ENCODE assay signal across 14 mouse cellular contexts in the genomic region with DNA sequence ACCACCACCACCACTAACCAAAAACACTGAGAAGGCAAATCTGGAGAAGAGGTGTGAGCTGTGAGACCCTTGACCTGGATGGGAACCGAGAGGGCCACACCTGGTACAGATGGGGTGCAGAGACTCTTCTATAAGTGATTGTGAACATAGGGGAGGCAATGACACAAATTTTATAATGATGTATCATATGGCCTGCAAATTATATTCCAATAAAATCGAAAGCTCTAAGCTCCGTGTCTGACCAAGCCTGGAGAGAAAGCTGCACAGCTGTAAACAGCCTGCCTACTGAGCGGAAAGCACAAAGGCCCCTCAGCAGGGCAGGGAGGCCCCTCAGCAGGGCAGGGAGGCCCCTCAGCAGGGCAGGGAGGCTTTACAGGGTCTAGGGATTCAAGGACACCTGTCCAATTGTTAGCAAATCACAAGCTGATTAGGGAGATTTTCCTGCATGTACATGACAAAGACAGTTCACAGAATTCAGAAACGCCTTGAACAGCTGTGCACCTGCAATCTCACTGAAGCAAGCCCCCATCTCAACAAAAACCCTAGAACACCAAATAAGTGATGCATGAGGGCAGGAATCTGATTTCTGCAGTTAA. TPM values are rescaled to one million over a fixed set of nuclear protein-coding genes. Genes with fewer than 3 reads are reported as not detected.
A peak's percentile ranks its signal among the peaks of the same experiment; 100 is the strongest.
DNase-seq lines count a peak whose midpoint lies in the region; ATAC-seq lines count a peak whose summit lies in the region.
"Had no signal": no experiment of that assay in that cellular context is flagged by ENCODE, and none has a peak within 500 bp of the region (broad histone marks: within the 10 kb centered on the region; RNA-seq: fewer than 3 reads in every experiment).

No protein-coding gene starts in this region.

- no peaks in the 10 kb centered on the region for H3K27me3 ChIP-seq in heart, embryonic 16.5 days (ENCODE audit: control insufficient read depth, insufficient read depth, low read length)
- H3K27me3 ChIP-seq in hindbrain, embryonic 10.5 days (ENCODE audit: insufficient read depth, poor library complexity, severe bottlenecking), result no peaks in the 10 kb centered on the region
- H3K27me3 ChIP-seq in midbrain, embryonic 16.5 days (ENCODE audit: control insufficient read depth, insufficient read depth, low read depth, low read length), result no peaks in the 10 kb centered on the region
- H3K27me3 ChIP-seq: limb, embryonic 15.5 days had no signal

- peaks cover 47% of the 10 kb centered on the region for H3K4me1 ChIP-seq in heart, embryonic 16.5 days (ENCODE audit: control insufficient read depth, insufficient read depth, low read length)
- H3K4me1 ChIP-seq in hindbrain, embryonic 10.5 days (replicated peaks), result peaks cover 30% of the 10 kb centered on the region
- H3K4me1 ChIP-seq in midbrain, embryonic 16.5 days (ENCODE audit: control insufficient read depth, insufficient read depth, low read length), result peaks cover 13% of the 10 kb centered on the region

- H3K4me3 ChIP-seq in heart, embryonic 16.5 days (ENCODE audit: low read length), result no peak overlapping the region
- no peak overlapping the region for H3K4me3 ChIP-seq in hindbrain, embryonic 10.5 days
- no peak overlapping the region for H3K4me3 ChIP-seq in midbrain, embryonic 16.5 days (ENCODE audit: low read depth, low read length)
- H3K4me3 ChIP-seq: limb, embryonic 15.5 days had no signal

- H3K27ac ChIP-seq in heart, embryonic 16.5 days (ENCODE audit: low read length), result peak overlapping the region; percentile 90
- peak overlapping the region; percentile 66 for H3K27ac ChIP-seq in hindbrain, embryonic 10.5 days
- peak overlapping the region; percentile 53 for H3K27ac ChIP-seq in midbrain, embryonic 16.5 days (ENCODE audit: low read length)

- peak overlapping the region; percentile 67 for H3K9ac ChIP-seq in heart, embryonic 16.5 days (ENCODE audit: low read length)
- H3K9ac ChIP-seq in midbrain, embryonic 16.5 days (ENCODE audit: low read depth, low read length), result no peak overlapping the region; the same call in 1 of the 2 replicates
- H3K9ac ChIP-seq: limb, embryonic 15.5 days had no signal

- ATAC-seq in heart, embryonic 16.5 days (replicated peaks; ENCODE audit: extremely low read depth, insufficient read depth, low FRiP score), result no peak
- 0 out of 2 replicates have a peak, but pooled peaks have one; percentile 48 for ATAC-seq in midbrain, embryonic 16.5 days
- ATAC-seq: CD4-positive, CD25-positive, alpha-beta regulatory T cell, adult 4 months had no signal

- H3K36me3 ChIP-seq in heart, embryonic 16.5 days (ENCODE audit: control insufficient read depth, insufficient read depth), result peaks cover 69% of the 10 kb centered on the region
- peaks cover 61% of the 10 kb centered on the region for H3K36me3 ChIP-seq in hindbrain, embryonic 10.5 days
- peaks cover 31% of the 10 kb centered on the region for H3K36me3 ChIP-seq in midbrain, embryonic 16.5 days (ENCODE audit: control insufficient read depth, insufficient read depth, low read length)

- WGBS in heart, embryonic 16.5 days, result 39% methylated on average over 5 of the region's 5 CpGs
- 18% methylated on average over 5 of the region's 5 CpGs for WGBS in hindbrain, embryonic 10.5 days
- 8% methylated on average over 5 of the region's 5 CpGs for WGBS in midbrain, embryonic 16.5 days

- H3K4me2 ChIP-seq in heart, embryonic 16.5 days (ENCODE audit: low read depth, low read length), result no peak overlapping the region
- no peak overlapping the region for H3K4me2 ChIP-seq in midbrain, embryonic 16.5 days (ENCODE audit: low read length)
- H3K4me2 ChIP-seq: limb, embryonic 15.5 days had no signal

- DNase-seq in heart, postnatal 4 days, result no peak
- peak; percentile 23 for DNase-seq in embryo, embryonic 10.5 days (ENCODE audit: low spot score)
- DNase-seq in hindbrain, embryonic 10.5 days (ENCODE audit: low spot score), result no peak
- DNase-seq in ovary, postnatal 36 days (ENCODE audit: low spot score), result no peak
- no peak for DNase-seq in left cerebral cortex, postnatal 14 days (ENCODE audit: low spot score in 2 of 2)
- no peak for DNase-seq in cerebellum, postnatal 25 days
- DNase-seq: adrenal gland, postnatal 10 days; cerebellum, adult 9-11 months; kidney, postnatal 25 days; thymus, adult 2 months had no signal

- H3K9me3 ChIP-seq in heart, embryonic 16.5 days (replicated peaks; ENCODE audit: control insufficient read depth, low read length), result peaks cover 3% of the 10 kb centered on the region
- no peaks in the 10 kb centered on the region for H3K9me3 ChIP-seq in hindbrain, embryonic 10.5 days
- no peaks in the 10 kb centered on the region for H3K9me3 ChIP-seq in midbrain, embryonic 16.5 days (replicated peaks; ENCODE audit: control insufficient read depth, low read length, poor library complexity, severe bottlenecking)
- H3K9me3 ChIP-seq: limb, embryonic 15.5 days had no signal

- intact Hi-C loops in left cerebral cortex, postnatal 14 days (cut with DNase I), result no loop called here

RNA-seq across cellular contexts. Expression of a gene that starts 57.6 kb away (rescaled TPM):
- polyA plus RNA-seq in heart, embryonic 16.5 days (2015; fragmentation: Nextera tagmentation; extraction: Ambion mirVana), result 17.8 and 19.9 TPM in 2 replicates
- 10 to 100 TPM; 19.5 to 20.3 TPM for total RNA-seq in heart, postnatal 4 days (2021)
- 8.1 and 10.1 TPM in 2 replicates for polyA plus RNA-seq in hindbrain, embryonic 10.5 days (2016; fragmentation: Nextera tagmentation; extraction: Ambion mirVana)
- polyA plus RNA-seq in midbrain, embryonic 16.5 days (2015; fragmentation: Nextera tagmentation; extraction: Ambion mirVana), result 12.7 and 13.7 TPM in 2 replicates
- total RNA-seq in left cerebral cortex, postnatal 14 days (2021), result 10 to 100 TPM; 12.5 to 13.4 TPM
